Mouse (Mus musculus) megakaryocyte, embryonic 14.5 days (primary cell): ENCODE results near the gene Abcb1a.

Experiments used
- FLI1 ChIP-seq: IDR thresholded peaks from 2 replicates; pipeline ENCODE4 v1.6.1; 2012; ENCODE audit warnings: low read length, inconsistent platforms, mixed read lengths
- GATA1 ChIP-seq: IDR thresholded peaks from 3 replicates; pipeline ENCODE4 v1.6.1; 2012; ENCODE audit warnings: mixed read lengths, low read length, inconsistent platforms, borderline replicate concordance

DNA sequence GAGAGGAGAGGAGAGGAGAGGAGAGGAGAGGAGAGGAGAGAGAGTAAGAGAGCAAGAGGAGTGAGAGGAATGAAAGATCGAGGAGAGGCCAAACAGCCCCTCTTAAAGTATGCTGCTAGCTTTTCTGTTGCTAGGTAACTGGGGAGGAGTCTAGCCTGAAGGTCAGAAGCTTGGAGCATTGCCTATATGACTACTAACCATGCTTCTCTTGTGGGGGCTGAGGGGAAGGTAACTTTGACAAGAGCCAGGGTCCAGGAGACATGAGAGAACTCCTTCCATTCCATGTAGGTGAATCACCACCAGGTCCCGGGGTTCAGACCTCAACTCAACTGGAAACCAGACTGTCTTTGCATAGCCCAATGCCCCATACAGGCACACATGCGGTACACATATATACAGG lies 113.0 kb downstream of the Abcb1a start:
- TF ChIP-seq GATA1 (no peak), FLI1 (no peak)
